Mouse (Mus musculus) heart, postnatal 14 days (tissue): ENCODE results near the gene Flnb. TPM values are rescaled to one million over a fixed set of nuclear protein-coding genes. Genes with fewer than 3 reads are reported as not detected.
A peak's percentile ranks its signal among the peaks of the same experiment; 100 is the strongest.

Source experiments
- DNase-seq, 2 experiments: peaks; one replicate each; pipeline ENCODE4 v3.0.0; 2021 to 2022
- intact Hi-C: fragments of 180-260 bp; cut with DNase I; formaldehyde crosslinking; loops from one replicate; pipeline ENCODE4 v1.15.1; 2025
- total RNA-seq, 2 experiments: library from RNA; stranded (reverse); gene quantifications; 2 replicates each; pipeline ENCODE4 v1.2.3; 2021

The Flnb gene
- total RNA-seq, 2 experiments from 2014 or later: 32.5 to 36.3 TPM

DNA sequence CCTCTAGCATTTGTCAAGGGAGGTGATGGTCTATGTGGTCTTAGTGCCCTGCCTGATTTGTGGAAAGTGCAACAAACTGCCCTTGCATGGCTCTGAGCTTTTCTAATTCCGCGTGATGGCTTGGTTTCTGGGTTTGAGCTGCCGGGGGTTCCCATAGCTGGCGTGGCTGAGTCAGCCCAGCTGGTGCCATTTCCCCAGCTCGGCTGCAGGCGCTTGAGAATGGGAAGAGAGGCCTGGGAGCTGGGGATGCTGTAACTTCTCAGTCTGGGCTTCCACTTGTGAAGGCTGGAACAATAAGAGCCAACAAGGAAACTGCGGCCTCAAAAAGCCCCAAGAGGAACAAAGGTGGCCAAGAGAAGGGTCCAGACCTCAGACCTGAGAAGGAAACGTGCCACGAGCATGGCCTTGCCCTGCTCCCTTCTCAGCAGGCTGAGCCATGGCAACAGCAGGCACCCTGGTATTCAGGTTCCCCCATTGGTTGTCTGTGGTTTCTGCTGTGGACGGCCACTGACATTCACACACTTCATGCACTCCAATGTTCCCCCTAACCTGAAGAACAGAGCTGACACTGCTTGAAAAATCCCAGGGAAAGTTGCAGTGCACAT is 154.2 kb downstream of the Flnb start:
- DNase-seq: no peak
- intact Hi-C loops: no loop called here

DNA sequence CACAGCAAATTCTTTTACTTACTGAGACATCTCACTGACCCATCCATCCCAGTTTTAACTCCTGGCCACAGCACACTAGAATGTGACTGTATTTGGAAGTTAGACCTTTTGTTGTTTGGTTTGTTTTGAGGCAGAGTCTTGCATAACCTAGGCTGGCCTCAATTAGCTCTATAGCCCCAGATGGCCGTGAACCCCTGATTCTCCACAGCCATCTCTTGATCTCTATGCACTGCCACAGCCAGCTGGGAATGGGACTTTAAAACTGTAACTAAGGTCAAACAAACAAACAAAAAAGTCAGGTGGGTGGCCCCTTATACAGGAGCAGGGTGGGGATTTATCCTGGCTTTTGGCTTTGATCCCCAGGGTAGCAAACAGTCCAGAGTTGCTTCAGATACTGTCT is 156.9 kb downstream of the Flnb start:
- DNase-seq: no peak
- intact Hi-C loops: no loop called here

DNA sequence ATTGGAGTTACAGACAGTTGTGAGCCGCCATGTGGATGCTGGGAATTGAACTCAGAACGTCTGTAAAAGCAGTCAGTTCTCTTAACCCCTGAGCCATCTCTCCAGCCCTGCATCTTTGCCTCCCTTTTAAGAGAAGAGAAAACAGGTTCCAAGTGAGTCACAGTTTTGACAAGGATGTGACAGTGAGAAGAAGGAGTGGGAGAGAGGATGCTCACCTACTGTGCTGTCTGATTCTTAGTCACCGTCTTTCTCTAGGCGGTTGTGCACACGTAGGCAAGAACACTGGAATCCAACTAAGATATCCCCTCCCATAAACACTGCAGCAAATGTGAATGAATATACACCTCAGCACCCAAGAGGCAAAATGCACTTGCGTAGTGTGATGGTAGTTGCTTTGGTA is 157.4 kb downstream of the Flnb start:
- DNase-seq: no peak
- intact Hi-C loops: no loop called here

DNA sequence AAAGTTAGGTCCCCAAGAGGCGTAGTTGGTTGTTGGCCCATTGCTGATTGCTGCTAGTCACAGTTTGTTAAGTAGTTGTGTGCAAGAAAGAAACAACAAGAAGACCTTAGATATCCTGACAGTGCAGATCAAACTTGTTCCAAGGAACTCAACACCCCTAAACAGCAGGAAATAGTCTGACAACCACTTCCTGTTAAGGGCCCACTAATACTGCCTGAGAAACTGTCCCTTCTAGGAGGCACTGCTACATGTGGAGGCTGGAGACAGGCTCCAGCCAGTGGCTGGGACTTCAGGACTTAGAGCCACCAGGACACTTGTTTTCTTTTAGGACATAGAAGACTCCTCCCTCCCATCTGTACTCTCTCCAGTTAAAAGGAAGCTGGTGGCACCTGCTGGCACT is 159.7 kb downstream of the Flnb start:
- intact Hi-C loops: no loop called here
- no peak for DNase-seq

DNA sequence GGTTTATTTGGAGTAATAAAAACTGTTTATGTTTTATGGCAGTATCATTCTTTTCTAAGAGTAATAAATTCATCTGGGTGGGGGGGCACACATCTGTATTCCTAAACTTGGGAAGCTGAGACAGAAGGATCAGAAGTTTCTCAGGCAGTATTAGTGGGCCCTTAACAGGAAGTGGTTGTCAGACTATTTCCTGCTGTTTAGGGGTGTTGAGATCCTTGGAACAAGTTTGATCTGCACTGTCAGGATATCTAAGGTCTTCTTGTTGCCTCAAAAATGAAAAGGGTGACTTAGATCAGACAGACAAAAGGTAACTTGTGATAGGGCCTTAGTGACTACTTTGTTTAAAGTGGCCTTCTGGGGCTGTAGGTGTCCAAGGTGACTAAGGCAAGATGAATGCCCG is 160.4 kb downstream of the Flnb start:
- intact Hi-C loops: no loop called here
- no peak for DNase-seq

DNA sequence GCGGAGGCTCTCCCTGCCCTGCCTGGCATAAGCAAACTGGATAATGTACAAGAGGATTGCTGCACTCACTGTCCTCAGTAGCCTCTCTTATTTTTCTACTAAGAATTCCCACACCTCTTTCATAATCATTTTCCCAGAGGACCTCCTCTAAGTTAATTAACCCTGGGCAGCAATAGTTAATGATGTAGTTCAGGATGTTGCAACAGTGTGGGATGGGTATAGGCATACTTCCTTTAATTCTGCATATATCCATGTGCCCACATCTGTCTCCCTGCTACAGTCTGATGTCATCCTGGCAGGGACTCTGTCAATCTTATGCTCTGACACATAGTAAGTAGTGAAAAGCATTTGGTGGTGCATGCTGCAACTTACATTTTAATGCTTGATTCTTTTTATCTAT is 163.5 kb downstream of the Flnb start:
- intact Hi-C loops: no loop called here
- DNase-seq: no peak

DNA sequence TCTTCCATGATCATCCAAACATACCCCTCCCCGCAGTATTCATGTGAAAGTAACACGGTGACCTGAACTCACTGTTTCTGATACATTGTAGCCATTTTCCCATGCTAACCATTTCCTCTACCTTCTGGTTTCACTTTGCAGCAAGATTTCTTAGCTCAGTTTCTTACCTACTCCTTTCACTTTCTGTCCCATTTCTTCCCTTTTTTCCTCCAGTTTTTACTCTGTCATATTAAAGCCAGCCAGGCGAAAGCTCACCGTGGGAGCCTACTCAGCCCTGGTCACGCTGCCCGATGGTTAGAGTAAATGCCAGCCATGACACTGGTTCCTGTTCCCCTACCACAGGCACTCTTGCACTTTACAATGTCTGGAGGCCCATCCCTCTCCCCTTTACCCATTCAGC is 169.2 kb downstream of the Flnb start:
- intact Hi-C loops: no loop called here
- no peak for DNase-seq

DNA sequence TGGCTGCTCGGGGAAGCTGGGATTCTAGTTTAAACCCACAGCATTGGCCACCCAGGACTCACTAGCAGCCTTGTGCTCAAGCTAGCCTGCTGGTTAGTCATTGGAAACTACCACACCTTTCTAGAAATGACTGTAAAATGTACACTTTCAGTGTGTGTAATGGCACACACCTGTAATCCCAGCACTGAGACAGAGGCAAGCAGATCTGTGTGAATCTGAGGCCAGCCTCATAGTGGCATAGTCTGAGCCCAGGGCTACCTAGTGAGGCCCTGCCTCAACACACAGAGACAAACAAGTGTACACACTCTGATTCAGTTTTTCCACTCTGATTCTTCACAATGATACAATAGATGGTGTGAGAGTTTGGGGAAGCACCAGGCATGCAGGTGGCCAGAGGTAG is 171.6 kb downstream of the Flnb start:
- no peak for DNase-seq
- intact Hi-C loops: no loop called here

DNA sequence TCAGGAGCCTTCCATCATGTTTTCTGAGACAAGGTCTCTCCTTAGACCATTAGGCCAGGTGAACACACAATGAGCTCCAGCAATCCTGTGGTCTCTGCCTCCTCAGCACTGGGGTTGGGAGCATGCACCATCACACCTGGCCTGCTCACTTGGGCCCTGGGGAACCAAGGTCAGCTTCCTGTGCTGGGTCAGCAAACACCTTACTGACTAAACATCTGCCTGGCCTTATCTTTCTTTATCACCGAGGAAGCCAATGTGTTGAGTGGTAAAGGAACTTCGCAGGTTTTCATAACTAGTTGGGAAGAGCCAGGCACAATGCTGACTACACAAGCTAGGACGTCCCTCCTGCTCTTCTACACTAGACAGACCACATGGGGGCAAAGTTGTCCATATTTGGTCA is 172.2 kb downstream of the Flnb start:
- intact Hi-C loops: no loop called here
- no peak for DNase-seq

DNA sequence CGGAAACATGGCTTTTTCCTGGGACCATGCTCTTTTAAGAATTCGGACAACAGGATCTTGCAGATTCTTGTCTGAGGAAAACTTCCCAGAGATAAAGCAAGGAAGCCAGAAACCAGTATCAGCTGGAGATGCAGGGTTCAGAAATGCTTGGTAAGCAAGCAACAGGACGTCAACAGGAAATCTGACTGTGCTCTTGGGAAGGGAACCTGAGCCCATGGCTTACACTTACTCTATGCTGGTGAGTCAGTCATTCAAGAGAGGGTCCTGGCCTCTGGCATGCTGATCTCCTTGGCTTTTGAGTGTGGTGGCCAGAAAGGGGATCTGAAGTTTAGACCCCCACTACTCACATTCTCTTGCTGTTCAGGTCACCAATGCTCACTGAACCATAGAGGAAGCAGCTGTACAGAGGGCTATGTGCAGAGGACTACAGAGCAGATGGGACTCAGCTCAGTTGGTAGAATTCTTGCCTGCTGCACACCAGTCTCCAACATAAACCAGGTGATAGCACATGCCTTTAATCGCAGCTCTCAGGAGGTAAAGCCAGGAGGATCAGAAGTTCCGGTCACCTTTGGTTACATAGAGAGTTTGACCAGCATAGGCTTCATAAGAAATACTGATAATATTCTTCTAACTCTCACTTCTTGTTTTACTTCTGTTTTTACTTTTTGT is 173.5 kb downstream of the Flnb start:
- DNase-seq: no peak
- intact Hi-C loops: no loop called here

DNA sequence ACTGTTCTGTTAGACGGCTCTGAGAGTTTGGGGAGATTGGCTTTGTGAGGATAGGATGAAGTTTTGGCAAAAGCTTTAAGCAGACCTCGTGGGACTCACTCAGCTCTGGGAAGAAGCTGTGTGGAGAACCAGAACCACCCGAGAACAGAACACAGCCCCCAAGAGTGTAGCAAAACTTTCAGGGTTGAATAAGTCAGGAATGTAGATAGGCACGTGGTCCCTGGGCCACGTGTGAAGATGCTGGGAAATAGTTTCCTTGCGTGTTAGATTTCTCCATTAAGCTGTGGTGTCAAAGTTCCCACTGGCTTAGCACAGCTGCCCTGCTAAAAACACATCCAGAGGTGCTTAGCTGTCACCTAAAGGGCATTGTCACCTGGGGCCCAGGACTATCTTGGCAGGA is 174.4 kb downstream of the Flnb start:
- intact Hi-C loops: no loop called here

DNA sequence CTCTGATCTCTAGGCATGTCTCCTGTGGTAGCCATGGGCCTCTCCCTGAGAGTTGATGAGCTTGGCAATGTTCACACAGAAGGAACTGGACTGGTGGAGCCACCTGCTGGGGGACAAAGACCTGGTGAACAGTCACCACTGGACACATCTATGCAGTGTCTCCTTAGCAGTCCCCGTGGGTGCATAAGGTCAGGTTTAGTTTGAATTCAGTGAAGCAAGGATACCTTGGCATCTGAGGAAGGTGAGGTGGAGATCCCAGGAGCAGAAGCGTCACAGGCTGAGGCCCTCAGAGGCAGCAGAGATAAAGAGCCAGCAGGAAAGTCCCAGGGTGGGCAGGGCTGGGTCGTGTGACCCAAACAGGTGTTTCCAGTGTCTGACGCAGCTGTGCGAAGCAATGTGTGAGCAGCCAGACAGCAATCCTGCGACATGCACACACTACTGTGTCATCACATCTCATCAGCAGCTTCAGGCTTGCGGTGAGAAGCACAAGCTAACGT is 176.6 kb downstream of the Flnb start, which contains the start of gene Dnase1l3:
TSS of gene Dnase1l3 (minus strand) at position 303 of the 497 bp plus-strand sequence.
- intact Hi-C loops: loop anchor here (2.0 kb wide), 2 partner anchors 32 to 176 kb away; no protein-coding TSS in a partner anchor
- DNase-seq: peak; percentile 52 to 70

More for the DNA sequence above, 174.4 kb downstream of the Flnb start:
- DNase-seq: no peak

DNA sequence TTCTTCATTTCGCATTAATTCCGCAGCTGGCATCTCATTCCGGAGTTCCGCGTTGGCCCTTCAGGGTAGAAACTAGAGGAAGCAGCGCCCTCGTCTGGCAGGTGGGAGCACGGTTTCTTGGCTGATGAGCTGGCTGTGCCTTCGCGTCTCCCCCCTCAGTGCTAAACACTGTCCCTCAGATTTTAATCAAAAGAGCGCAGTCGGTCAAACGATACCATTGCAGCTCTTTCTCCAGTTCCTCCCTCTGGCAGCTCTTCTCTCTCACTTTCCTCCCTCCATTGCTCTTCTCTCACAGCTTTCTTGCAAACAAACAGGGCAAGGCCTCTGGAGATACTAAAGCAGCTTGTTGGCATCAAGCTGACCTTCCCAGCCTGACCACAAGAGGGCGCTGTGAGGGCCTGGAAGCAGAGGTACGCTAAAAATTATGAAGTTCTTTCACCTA is 179.5 kb downstream of the Flnb start:
- peak; percentile 88 to 92 for DNase-seq
- intact Hi-C loops: no loop called here

DNA sequence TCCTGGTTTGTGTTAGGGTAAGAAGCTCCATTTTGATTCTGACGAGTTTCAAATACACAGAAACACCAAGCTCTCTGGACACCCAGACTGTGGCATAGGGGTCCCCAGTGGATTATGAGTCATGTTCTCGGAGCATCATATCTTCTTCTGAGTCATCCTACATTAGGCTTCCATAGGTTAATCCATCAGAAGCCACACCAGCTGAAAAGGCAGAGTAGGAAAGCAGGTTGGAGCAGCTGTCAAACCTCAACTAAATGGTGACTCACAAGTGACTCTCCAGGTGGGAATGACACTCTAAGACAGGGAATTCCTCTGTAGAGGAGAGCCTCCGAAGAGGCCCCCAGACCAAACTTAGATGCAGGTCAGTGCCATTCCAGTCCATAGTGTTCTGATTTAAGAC is 181.3 kb downstream of the Flnb start:
- no peak for DNase-seq
- intact Hi-C loops: loop anchor here (2.0 kb wide), 1 partner anchor 44 kb away; no protein-coding TSS in a partner anchor

DNA sequence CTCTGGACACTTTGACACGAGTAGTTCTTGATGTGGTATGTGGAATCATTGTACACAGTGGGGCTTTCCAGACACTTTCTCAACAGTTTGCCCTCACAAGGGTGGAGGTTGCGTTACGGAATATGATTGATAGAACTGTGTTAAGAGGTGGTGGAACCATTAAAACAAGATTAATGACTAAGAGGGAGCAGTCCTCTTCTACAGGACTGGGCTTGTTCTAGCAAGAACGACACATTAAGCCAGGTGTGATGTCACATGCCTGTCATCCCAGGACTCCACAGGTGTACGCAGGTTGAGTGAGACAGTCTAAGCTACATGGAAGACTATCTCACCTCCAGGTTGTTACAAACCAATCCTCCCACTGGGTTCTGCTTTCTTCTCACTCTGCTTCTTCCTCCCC is 181.7 kb downstream of the Flnb start:
- no peak for DNase-seq
- intact Hi-C loops: loop anchor here (2.0 kb wide), 1 partner anchor 43 kb away; no protein-coding TSS in a partner anchor

DNA sequence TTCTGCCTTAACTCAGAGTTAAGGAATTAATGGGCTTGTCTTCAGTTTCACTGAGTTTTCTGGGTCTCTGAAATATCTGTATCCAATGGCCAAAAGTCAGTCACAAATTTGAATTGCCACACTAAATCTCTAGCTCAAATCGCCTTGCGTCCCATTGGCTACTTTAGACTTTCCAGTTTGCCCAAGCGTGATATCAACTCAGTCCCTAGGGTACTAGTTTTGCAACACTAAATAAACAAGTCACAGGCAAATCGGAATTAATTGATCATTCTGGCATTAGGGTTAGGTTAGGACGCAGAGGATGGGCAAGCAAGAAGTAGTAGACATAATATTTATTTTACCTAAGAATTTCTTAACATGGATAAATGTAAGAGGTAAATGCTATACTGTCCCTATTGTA is 182.5 kb downstream of the Flnb start:
- intact Hi-C loops: no loop called here

More for the DNA sequence above, 182.5 kb downstream of the Flnb start:
- DNase-seq: no peak

Other genes with a start within 250 kb of the Flnb start
- 1 to 10 TPM; 3.3 TPM for gene Gm3558, start 249.4 kb upstream of the Flnb start, total RNA-seq
- gene Gm10338, start 222.4 kb upstream of the Flnb start, total RNA-seq: not detected
- not detected for gene Gm10128, start 174.0 kb upstream of the Flnb start, total RNA-seq
- not detected for gene Gm26661, start 26.4 kb upstream of the Flnb start, total RNA-seq
- gene Gm45521, start 139.3 kb downstream of the Flnb start, total RNA-seq: not detected
- gene Dnase1l3, start 176.6 kb downstream of the Flnb start, total RNA-seq: under 1 TPM in 1 of 2 experiments, not detected in 1; 0.27 TPM
- gene Abhd6, start 184.9 kb downstream of the Flnb start, total RNA-seq: 1 to 10 TPM; 7.6 to 8.8 TPM